Mouse (Mus musculus): ENCODE measurements around the gene Tnrc6b. TPM values are rescaled to one million over a fixed set of nuclear protein-coding genes. Genes with fewer than 3 reads are reported as not detected.
"Not testable (repeated sequence)": the region's sequence is repeated elsewhere in the genome, so short reads cannot be mapped to it uniquely, and the experiment has no call there.

Gene Tnrc6b
- polyA plus RNA-seq, 1 experiment from 2014 or later = 32.2 TPM

- no peak overlapping the region for H3K4me2 ChIP-seq
- H3K9me3 ChIP-seq (replicated peaks) = no peaks in the 10 kb centered on the region
- 58% methylated on average over 3 of the region's 3 CpGs for WGBS (ENCODE audit: insufficient replicate concordance)
- H3K4me3 ChIP-seq = no peak overlapping the region
- no peak overlapping the region for H3K9ac ChIP-seq
- no peaks in the 10 kb centered on the region for H3K36me3 ChIP-seq
- no peaks in the 10 kb centered on the region for H3K27me3 ChIP-seq (replicated peaks)
- peaks cover 21% of the 10 kb centered on the region; the same call in 1 of the 2 replicates for H3K4me1 ChIP-seq
- ATAC-seq = no peak
- no peak overlapping the region for H3K27ac ChIP-seq
Measured at GRCm38 (mm10) chr15:80722366-80722765, 11.3 kb downstream of the Tnrc6b start.

GRCm38 (mm10) chr15:80729477-80729876 lies 18.4 kb downstream of the Tnrc6b start:
- H3K4me3 ChIP-seq = no peak overlapping the region
- H3K4me1 ChIP-seq = no peaks in the 10 kb centered on the region
- H3K27me3 ChIP-seq (replicated peaks) = no peaks in the 10 kb centered on the region
- 58% methylated on average over 2 of the region's 2 CpGs for WGBS (ENCODE audit: insufficient replicate concordance)
- no peaks in the 10 kb centered on the region for H3K36me3 ChIP-seq
- H3K4me2 ChIP-seq = no peak overlapping the region
- no peak overlapping the region for H3K9ac ChIP-seq
- H3K27ac ChIP-seq = no peak overlapping the region
- H3K9me3 ChIP-seq (replicated peaks) = no peaks in the 10 kb centered on the region
- ATAC-seq = no peak

GRCm38 (mm10) chr15:80731043-80731442 lies 19.9 kb downstream of the Tnrc6b start:
- Histone ChIP-seq H3K36me3 (no peaks in the 10 kb centered on the region), H3K4me2 (no peak overlapping the region), H3K9me3 (replicated peaks) (no peaks in the 10 kb centered on the region), H3K27me3 (replicated peaks) (no peaks in the 10 kb centered on the region), H3K27ac (no peak overlapping the region), H3K9ac (no peak overlapping the region), H3K4me1 (no peaks in the 10 kb centered on the region), H3K4me3 (no peak overlapping the region)
- no peak for ATAC-seq
- WGBS (ENCODE audit: insufficient replicate concordance) = 83% methylated on average over 1 of the region's 1 CpGs

GRCm38 (mm10) chr15:80731511-80731910 lies 20.4 kb downstream of the Tnrc6b start:
- Histone ChIP-seq H3K27me3 (replicated peaks) (no peaks in the 10 kb centered on the region), H3K4me2 (no peak overlapping the region), H3K27ac (no peak overlapping the region), H3K4me1 (no peaks in the 10 kb centered on the region), H3K4me3 (no peak overlapping the region), H3K36me3 (no peaks in the 10 kb centered on the region), H3K9me3 (replicated peaks) (no peaks in the 10 kb centered on the region), H3K9ac (no peak overlapping the region)
- ATAC-seq = no peak
- WGBS (ENCODE audit: insufficient replicate concordance) = 66% methylated on average over 3 of the region's 3 CpGs

- ATAC-seq = no peak
- H3K9me3 ChIP-seq (replicated peaks) = no peaks in the 10 kb centered on the region
- 54% methylated on average over 4 of the region's 4 CpGs for WGBS (ENCODE audit: insufficient replicate concordance)
- no peak overlapping the region for H3K4me2 ChIP-seq
- no peaks in the 10 kb centered on the region for H3K36me3 ChIP-seq
- no peak overlapping the region for H3K27ac ChIP-seq
- no peak overlapping the region for H3K9ac ChIP-seq
- H3K4me3 ChIP-seq = no peak overlapping the region
- H3K4me1 ChIP-seq = peaks cover 7% of the 10 kb centered on the region
- no peaks in the 10 kb centered on the region for H3K27me3 ChIP-seq (replicated peaks)
Measured at GRCm38 (mm10) chr15:80732266-80733030, 21.3 kb downstream of the Tnrc6b start.

- Histone ChIP-seq H3K36me3 (no peaks in the 10 kb centered on the region), H3K27me3 (replicated peaks) (no peaks in the 10 kb centered on the region), H3K9me3 (replicated peaks) (no peaks in the 10 kb centered on the region), H3K4me2 (no peak overlapping the region), H3K4me1 (peaks cover 31% of the 10 kb centered on the region), H3K4me3 (no peak overlapping the region), H3K9ac (no peak overlapping the region), H3K27ac (no peak overlapping the region)
- no peak for ATAC-seq
- 68% methylated on average over 3 of the region's 3 CpGs for WGBS (ENCODE audit: insufficient replicate concordance)
Measured at GRCm38 (mm10) chr15:80735300-80735699, 24.2 kb downstream of the Tnrc6b start.

GRCm38 (mm10) chr15:80735708-80736107 lies 24.6 kb downstream of the Tnrc6b start:
- not testable (repeated sequence) for H3K9ac ChIP-seq; H3K4me2 ChIP-seq; ATAC-seq; H3K27me3 ChIP-seq (replicated peaks); H3K4me3 ChIP-seq; H3K27ac ChIP-seq; H3K36me3 ChIP-seq; H3K9me3 ChIP-seq (replicated peaks)
- H3K4me1 ChIP-seq = peaks cover 33% of the 10 kb centered on the region
- 77% methylated on average over 4 of the region's 4 CpGs for WGBS (ENCODE audit: insufficient replicate concordance)

GRCm38 (mm10) chr15:80736553-80736952 lies 25.4 kb downstream of the Tnrc6b start:
- H3K4me3 ChIP-seq = no peak overlapping the region
- no peaks in the 10 kb centered on the region for H3K9me3 ChIP-seq (replicated peaks)
- no peak overlapping the region for H3K27ac ChIP-seq
- H3K4me2 ChIP-seq = no peak overlapping the region
- H3K36me3 ChIP-seq = no peaks in the 10 kb centered on the region
- H3K9ac ChIP-seq = no peak overlapping the region
- ATAC-seq = peak; percentile 62; the same call in 1 of the 2 replicates
- H3K4me1 ChIP-seq = peaks cover 34% of the 10 kb centered on the region
- 25% methylated on average over 1 of the region's 1 CpGs for WGBS (ENCODE audit: insufficient replicate concordance)
- H3K27me3 ChIP-seq (replicated peaks) = no peaks in the 10 kb centered on the region

- H3K27ac ChIP-seq = no peak overlapping the region
- H3K27me3 ChIP-seq (replicated peaks) = no peaks in the 10 kb centered on the region
- no peak overlapping the region for H3K9ac ChIP-seq
- WGBS (ENCODE audit: insufficient replicate concordance) = 82% methylated on average over 2 of the region's 2 CpGs
- ATAC-seq = no peak
- H3K9me3 ChIP-seq (replicated peaks) = no peaks in the 10 kb centered on the region
- peaks cover 51% of the 10 kb centered on the region for H3K4me1 ChIP-seq
- no peak overlapping the region for H3K4me3 ChIP-seq
- H3K4me2 ChIP-seq = no peak overlapping the region
- H3K36me3 ChIP-seq = no peaks in the 10 kb centered on the region
Measured at GRCm38 (mm10) chr15:80738244-80738643, 27.1 kb downstream of the Tnrc6b start.

GRCm38 (mm10) chr15:80739972-80740371 lies 28.9 kb downstream of the Tnrc6b start:
- 76% methylated on average over 1 of the region's 1 CpGs for WGBS (ENCODE audit: insufficient replicate concordance)
- H3K27ac ChIP-seq = peak overlapping the region; percentile 55; the same call in 1 of the 2 replicates

GRCm38 (mm10) chr15:80741836-80742235 lies 30.7 kb downstream of the Tnrc6b start:
- Histone ChIP-seq H3K4me3 (no peak overlapping the region), H3K4me1 (peaks cover 83% of the 10 kb centered on the region), H3K4me2 (no peak overlapping the region), H3K9ac (no peak overlapping the region), H3K27ac (no peak overlapping the region), H3K9me3 (replicated peaks) (no peaks in the 10 kb centered on the region), H3K36me3 (no peaks in the 10 kb centered on the region), H3K27me3 (replicated peaks) (no peaks in the 10 kb centered on the region)
- whole genome bisulfite sequencing (ENCODE audit: insufficient replicate concordance) = 74% methylated on average over 1 of the region's 1 CpGs
- no peak for ATAC-seq

More at GRCm38 (mm10) chr15:80739972-80740371, 28.9 kb downstream of the Tnrc6b start:
- H3K4me3 ChIP-seq = no peak overlapping the region
- peaks cover 68% of the 10 kb centered on the region for H3K4me1 ChIP-seq
- no peaks in the 10 kb centered on the region for H3K27me3 ChIP-seq (replicated peaks)
- no peak overlapping the region for H3K9ac ChIP-seq
- no peaks in the 10 kb centered on the region for H3K36me3 ChIP-seq
- no peaks in the 10 kb centered on the region for H3K9me3 ChIP-seq (replicated peaks)
- ATAC-seq = no peak
- no peak overlapping the region for H3K4me2 ChIP-seq

- peak; percentile 74 for ATAC-seq
- Histone ChIP-seq H3K27ac (peak overlapping the region; percentile 31; the same call in 1 of the 2 replicates), H3K9ac (no peak overlapping the region), H3K27me3 (replicated peaks) (no peaks in the 10 kb centered on the region), H3K36me3 (no peaks in the 10 kb centered on the region), H3K4me1 (peaks cover 77% of the 10 kb centered on the region), H3K4me2 (peak overlapping the region; percentile 44), H3K4me3 (no peak overlapping the region; the same call in 1 of the 2 replicates), H3K9me3 (replicated peaks) (no peaks in the 10 kb centered on the region)
- WGBS (ENCODE audit: insufficient replicate concordance) = 42% methylated on average over 3 of the region's 3 CpGs
Measured at GRCm38 (mm10) chr15:80742991-80743474, 31.9 kb downstream of the Tnrc6b start.

Data from liver, embryonic 12.5 days (tissue).